Mouse (Mus musculus): ENCODE measurements around the gene Nup107. TPM values are rescaled to one million over a fixed set of nuclear protein-coding genes. Genes with fewer than 3 reads are reported as not detected.

Nup107 gene
- polyA plus RNA-seq, 1 experiment: 1.0 TPM

- TF ChIP-seq GATA1 (IDR thresholded peaks at IDR 0.05; ENCODE audit: low read length): no peak
- no peak for TF ChIP-seq TAL1 (IDR thresholded peaks at IDR 0.05; ENCODE audit: low read length)
- Histone ChIP-seq H3K36me3 (ENCODE audit: control insufficient read depth) (peaks cover 89% of the 10 kb centered on the region), H3K4me1 (ENCODE audit: control insufficient read depth) (no peaks in the 10 kb centered on the region), H3K4me3 (replicated peaks) (no peak overlapping the region), H3K9me3 (ENCODE audit: control insufficient read depth, low read length) (no peaks in the 10 kb centered on the region), H3K27me3 (ENCODE audit: control insufficient read depth) (no peaks in the 10 kb centered on the region)
Measured at GRCm38 (mm10) chr10:117757259-117757658, 35.2 kb downstream of the Nup107 start.

- peaks cover 89% of the 10 kb centered on the region for H3K36me3 ChIP-seq (ENCODE audit: control insufficient read depth)
- no peaks in the 10 kb centered on the region; the same call in 1 of the 2 replicates for H3K9me3 ChIP-seq (ENCODE audit: control insufficient read depth, low read length)
- no peaks in the 10 kb centered on the region for H3K4me1 ChIP-seq (ENCODE audit: control insufficient read depth)
- no peaks in the 10 kb centered on the region for H3K27me3 ChIP-seq (ENCODE audit: control insufficient read depth)
- no peak overlapping the region for H3K4me3 ChIP-seq (replicated peaks)
- TF ChIP-seq TAL1 (IDR thresholded peaks at IDR 0.05; ENCODE audit: low read length): no peak
- no peak for TF ChIP-seq GATA1 (IDR thresholded peaks at IDR 0.05; ENCODE audit: low read length)
Measured at GRCm38 (mm10) chr10:117756784-117757183, 35.7 kb downstream of the Nup107 start.

DNA sequence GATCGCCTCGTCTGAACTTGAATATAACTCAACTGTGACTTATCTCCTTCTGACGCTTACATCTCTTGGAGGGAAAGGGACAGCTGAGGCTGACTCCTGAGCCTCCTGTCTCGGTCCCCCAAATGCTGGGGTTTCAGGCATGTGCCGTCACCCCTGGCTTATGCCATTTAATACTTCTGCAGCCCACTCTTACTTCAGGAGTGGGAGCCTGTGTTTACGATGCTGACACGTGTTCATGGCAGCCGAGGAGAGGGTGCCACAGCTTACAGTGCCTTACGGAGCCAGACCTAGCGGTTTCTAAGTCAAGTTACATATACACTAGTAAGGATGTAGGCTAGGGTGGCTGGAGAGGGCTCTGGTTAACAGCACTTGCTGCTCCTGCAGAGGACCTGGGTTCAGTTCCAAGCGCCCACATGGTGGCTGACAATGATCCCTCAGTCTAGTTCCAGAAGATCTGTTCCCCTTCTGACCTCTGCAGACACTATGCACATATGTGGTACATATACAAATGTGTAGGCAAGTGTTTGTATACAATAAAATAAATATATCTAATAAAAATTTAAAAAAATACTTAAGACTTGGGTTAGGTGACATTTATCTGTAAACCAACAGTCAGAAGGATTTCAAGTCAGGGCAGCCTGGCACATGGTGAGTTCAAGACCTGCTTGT lies 36.6 kb downstream of the Nup107 start:
- H3K4me1 ChIP-seq (ENCODE audit: control insufficient read depth): no peaks in the 10 kb centered on the region
- H3K4me3 ChIP-seq (replicated peaks): no peak overlapping the region
- H3K36me3 ChIP-seq (ENCODE audit: control insufficient read depth): peaks cover 89% of the 10 kb centered on the region
- H3K9me3 ChIP-seq (ENCODE audit: control insufficient read depth, low read length): no peaks in the 10 kb centered on the region; the same call in 1 of the 2 replicates
- H3K27me3 ChIP-seq (ENCODE audit: control insufficient read depth): no peaks in the 10 kb centered on the region
- TF ChIP-seq GATA1 (IDR thresholded peaks at IDR 0.05; ENCODE audit: low read length) (no peak), TAL1 (IDR thresholded peaks at IDR 0.05; ENCODE audit: low read length) (no peak)

DNA sequence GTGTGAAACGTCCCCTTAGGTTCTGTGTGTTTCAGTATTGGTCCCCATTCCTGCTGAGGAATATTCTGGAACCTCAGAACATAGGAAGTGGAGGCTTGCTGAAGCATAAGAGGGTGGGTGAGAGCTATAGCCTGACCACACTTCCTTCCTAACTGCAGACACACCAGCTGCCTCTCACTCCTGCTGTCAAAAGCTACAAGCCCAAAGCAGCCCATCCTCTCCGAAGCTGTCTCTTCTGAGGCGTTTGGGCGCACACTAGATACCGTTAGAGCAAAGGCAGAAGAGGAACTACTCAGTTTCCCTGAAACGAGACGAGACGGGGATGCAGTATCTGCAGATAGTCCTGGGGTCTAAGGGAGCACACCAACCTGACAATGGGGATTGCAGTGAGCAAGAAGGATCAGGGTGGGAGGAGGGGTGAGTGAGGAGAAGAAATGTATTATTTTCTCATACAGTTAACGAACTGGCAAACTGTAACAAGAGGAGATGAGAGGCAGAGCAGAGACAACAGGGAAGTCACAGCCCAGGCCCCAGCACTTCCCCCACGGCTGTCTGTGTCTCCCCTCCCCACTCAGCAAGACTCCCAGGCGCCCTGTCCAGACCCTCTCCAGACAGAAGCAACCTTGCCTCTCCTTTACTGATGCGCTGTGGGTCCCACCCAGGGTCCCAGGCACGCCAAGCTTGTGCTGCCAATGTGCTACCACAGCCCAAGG lies 37.3 kb downstream of the Nup107 start:
- Histone ChIP-seq H3K9me3 (ENCODE audit: control insufficient read depth, low read length) (no peaks in the 10 kb centered on the region; the same call in none of the 2 replicates), H3K4me3 (replicated peaks) (no peak overlapping the region), H3K4me1 (ENCODE audit: control insufficient read depth) (no peaks in the 10 kb centered on the region), H3K36me3 (ENCODE audit: control insufficient read depth) (peaks cover 88% of the 10 kb centered on the region), H3K27me3 (ENCODE audit: control insufficient read depth) (no peaks in the 10 kb centered on the region)
- TF ChIP-seq GATA1 (IDR thresholded peaks at IDR 0.05; ENCODE audit: low read length) (no peak), TAL1 (IDR thresholded peaks at IDR 0.05; ENCODE audit: low read length) (no peak)

GRCm38 (mm10) chr10:117754609-117754940 lies 37.9 kb downstream of the Nup107 start:
- Histone ChIP-seq H3K9me3 (ENCODE audit: control insufficient read depth, low read length) (peaks cover 7% of the 10 kb centered on the region), H3K4me1 (ENCODE audit: control insufficient read depth) (no peaks in the 10 kb centered on the region), H3K27me3 (ENCODE audit: control insufficient read depth) (no peaks in the 10 kb centered on the region), H3K36me3 (ENCODE audit: control insufficient read depth) (peaks cover 88% of the 10 kb centered on the region), H3K4me3 (replicated peaks) (no peak overlapping the region)
- TF ChIP-seq GATA1 (IDR thresholded peaks at IDR 0.05; ENCODE audit: low read length): no peak
- TF ChIP-seq TAL1 (IDR thresholded peaks at IDR 0.05; ENCODE audit: low read length): no peak

DNA sequence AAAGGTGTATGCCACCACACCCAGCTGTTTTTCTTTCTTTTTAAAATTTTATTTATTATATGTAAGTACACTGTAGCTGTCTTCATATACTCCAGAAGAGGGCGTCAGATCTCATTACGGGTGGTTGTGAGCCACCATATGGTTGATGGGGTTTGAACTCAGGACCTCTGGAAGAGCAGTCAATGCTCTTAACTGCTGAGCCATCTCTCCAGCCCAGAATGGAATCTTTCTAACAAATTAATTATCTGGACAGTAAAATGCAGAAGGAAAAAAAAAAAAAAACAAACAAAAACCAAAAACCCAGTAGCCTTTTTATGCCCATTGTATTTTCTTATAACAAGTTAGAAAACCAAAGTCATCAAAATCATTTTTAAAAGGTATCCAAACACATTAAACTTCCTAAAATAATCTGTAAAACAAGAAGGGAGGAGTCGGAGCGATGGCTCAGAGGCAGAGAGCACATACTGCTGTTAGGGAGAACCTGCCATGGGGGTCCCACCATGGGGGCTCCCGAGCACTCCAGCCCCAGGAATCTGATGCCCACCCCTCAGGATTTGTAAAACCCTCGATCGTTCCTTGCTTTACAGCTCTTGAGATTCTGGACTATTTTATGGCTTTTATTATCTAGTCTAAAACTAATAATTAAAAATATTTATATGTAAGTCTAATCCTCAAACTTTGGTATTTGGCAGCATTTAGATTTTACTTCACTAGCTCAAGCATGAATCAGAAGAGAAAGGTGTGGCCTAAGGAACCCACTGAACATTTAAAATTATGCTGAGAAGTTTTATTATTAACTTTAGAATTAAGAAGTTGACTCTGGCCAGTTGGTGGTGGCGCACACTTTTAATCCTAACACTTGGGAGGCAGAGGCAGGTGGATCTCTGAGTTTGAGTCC lies 38.5 kb downstream of the Nup107 start:
- H3K36me3 ChIP-seq (ENCODE audit: control insufficient read depth): peaks cover 88% of the 10 kb centered on the region
- H3K4me3 ChIP-seq (replicated peaks): no peak overlapping the region

GRCm38 (mm10) chr10:117752851-117753647 lies 39.5 kb downstream of the Nup107 start:
- Histone ChIP-seq H3K36me3 (ENCODE audit: control insufficient read depth) (peaks cover 88% of the 10 kb centered on the region), H3K9me3 (ENCODE audit: control insufficient read depth, low read length) (peaks cover 7% of the 10 kb centered on the region), H3K4me3 (replicated peaks) (no peak overlapping the region), H3K27me3 (ENCODE audit: control insufficient read depth) (no peaks in the 10 kb centered on the region), H3K4me1 (ENCODE audit: control insufficient read depth) (no peaks in the 10 kb centered on the region)
- TF ChIP-seq GATA1 (IDR thresholded peaks at IDR 0.05; ENCODE audit: low read length) (no peak), TAL1 (IDR thresholded peaks at IDR 0.05; ENCODE audit: low read length) (no peak)

More for the DNA sequence above, 38.5 kb downstream of the Nup107 start:
- Histone ChIP-seq H3K4me1 (ENCODE audit: control insufficient read depth) (no peaks in the 10 kb centered on the region), H3K27me3 (ENCODE audit: control insufficient read depth) (no peaks in the 10 kb centered on the region), H3K9me3 (ENCODE audit: control insufficient read depth, low read length) (peaks cover 7% of the 10 kb centered on the region)
- TF ChIP-seq GATA1 (IDR thresholded peaks at IDR 0.05; ENCODE audit: low read length) (no peak), TAL1 (IDR thresholded peaks at IDR 0.05; ENCODE audit: low read length) (no peak)

DNA sequence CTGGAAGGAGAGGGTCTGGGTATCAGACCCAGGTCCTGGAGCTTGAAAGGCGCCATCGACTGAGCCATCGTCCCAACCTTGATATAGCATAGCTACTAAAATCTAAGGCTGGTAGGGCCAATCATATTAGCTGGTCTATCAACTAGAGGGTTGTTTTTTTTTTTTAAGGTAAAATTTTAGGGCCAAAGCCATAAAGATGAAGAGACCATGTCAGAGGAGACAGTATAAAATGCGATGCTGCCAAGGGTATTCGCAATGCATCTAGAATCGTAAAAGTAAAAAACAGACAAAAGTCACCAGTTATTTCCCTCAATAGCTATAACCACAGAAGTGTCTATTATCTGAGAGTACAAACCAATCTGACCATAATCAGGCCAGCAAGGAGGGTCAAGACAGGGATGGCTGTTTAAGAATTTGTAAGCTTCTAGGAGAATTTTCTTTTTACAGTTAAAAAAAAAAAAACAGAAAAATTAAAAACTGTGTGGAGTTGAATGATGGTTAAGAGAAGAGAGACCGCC lies 40.1 kb downstream of the Nup107 start:
- peaks cover 84% of the 10 kb centered on the region for H3K36me3 ChIP-seq (ENCODE audit: control insufficient read depth)
- H3K4me3 ChIP-seq (replicated peaks): no peak overlapping the region
- H3K9me3 ChIP-seq (ENCODE audit: control insufficient read depth, low read length): peaks cover 7% of the 10 kb centered on the region
- H3K4me1 ChIP-seq (ENCODE audit: control insufficient read depth): peaks cover 3% of the 10 kb centered on the region
- TF ChIP-seq GATA1 (IDR thresholded peaks at IDR 0.05; ENCODE audit: low read length) (no peak), TAL1 (IDR thresholded peaks at IDR 0.05; ENCODE audit: low read length) (no peak)
- no peaks in the 10 kb centered on the region for H3K27me3 ChIP-seq (ENCODE audit: control insufficient read depth)

All from erythroblast, embryonic 14.5 days (primary cell).